In genomic region chr7:65357538-65357937, GRCm38 (mm10) we compare ENCODE assay signal across 8 mouse cellular contexts.
DNase-seq lines count a peak whose midpoint lies in the region; ATAC-seq lines count a peak whose summit lies in the region.

No protein-coding gene starts in this region.

- intact Hi-C loops in left cerebral cortex, postnatal 25 days (cut with DNase I) = no loop called here

- peak overlapping the region; percentile 48 for H3K27ac ChIP-seq in forebrain, embryonic 13.5 days
- no peak overlapping the region for H3K27ac ChIP-seq in forebrain, embryonic 11.5 days (ENCODE audit: low read depth, low read length)
- no peak overlapping the region; the same call in 1 of the 2 replicates for H3K27ac ChIP-seq in embryonic facial prominence, embryonic 14.5 days (replicated peaks; ENCODE audit: low read depth, low read length)
- H3K27ac ChIP-seq in stomach, embryonic 14.5 days (ENCODE audit: low read length) = no peak overlapping the region; the same call in 1 of the 2 replicates

- H3K4me1 ChIP-seq in forebrain, embryonic 13.5 days = peaks cover 32% of the 10 kb centered on the region
- no peaks in the 10 kb centered on the region; the same call in 1 of the 2 replicates for H3K4me1 ChIP-seq in forebrain, embryonic 11.5 days (replicated peaks; ENCODE audit: control insufficient read depth, insufficient read depth, low read length)
- peaks cover 17% of the 10 kb centered on the region for H3K4me1 ChIP-seq in embryonic facial prominence, embryonic 14.5 days (ENCODE audit: control insufficient read depth, insufficient read depth, low read length)
- peaks cover 37% of the 10 kb centered on the region for H3K4me1 ChIP-seq in stomach, embryonic 14.5 days (ENCODE audit: control insufficient read depth, insufficient read depth, low read length)

- DNase-seq in forebrain, embryonic 11.5 days (ENCODE audit: low spot score) = no peak
- peak; percentile 48 for DNase-seq in 3T3-L1 (ENCODE audit: low read depth, low spot score)
- DNase-seq in embryonic facial prominence, embryonic 14.5 days (ENCODE audit: low spot score) = peak; percentile 76
- peak; percentile 20 to 22 for DNase-seq in kidney, adult 8-10 months
- peak; percentile 57 to 83 for DNase-seq in left cerebral cortex, postnatal 25 days (ENCODE audit: low spot score in 2 of 2)
- no peak for DNase-seq in embryo, embryonic 11 days

- H3K9ac ChIP-seq in forebrain, embryonic 13.5 days = no peak overlapping the region
- H3K9ac ChIP-seq in forebrain, embryonic 11.5 days (ENCODE audit: low read length) = no peak overlapping the region
- no peak overlapping the region for H3K9ac ChIP-seq in embryonic facial prominence, embryonic 14.5 days (ENCODE audit: low read depth, low read length)
- H3K9ac ChIP-seq in stomach, embryonic 14.5 days (replicated peaks; ENCODE audit: low read depth, low read length) = no peak overlapping the region

- no peaks in the 10 kb centered on the region for H3K27me3 ChIP-seq in forebrain, embryonic 13.5 days
- no peaks in the 10 kb centered on the region for H3K27me3 ChIP-seq in forebrain, embryonic 11.5 days (ENCODE audit: control insufficient read depth, insufficient read depth, low read length)
- H3K27me3 ChIP-seq in embryonic facial prominence, embryonic 14.5 days (replicated peaks; ENCODE audit: control insufficient read depth, insufficient read depth, low read length) = no peaks in the 10 kb centered on the region
- no peaks in the 10 kb centered on the region for H3K27me3 ChIP-seq in stomach, embryonic 14.5 days (ENCODE audit: control insufficient read depth, insufficient read depth, low read length)

- H3K4me3 ChIP-seq in forebrain, embryonic 13.5 days = no peak overlapping the region
- no peak overlapping the region for H3K4me3 ChIP-seq in forebrain, embryonic 11.5 days (ENCODE audit: low read depth, low read length)
- H3K4me3 ChIP-seq in embryonic facial prominence, embryonic 14.5 days (ENCODE audit: low read depth, low read length) = no peak overlapping the region
- no peak overlapping the region for H3K4me3 ChIP-seq in stomach, embryonic 14.5 days (ENCODE audit: low read depth, low read length)

- 15% methylated on average over 1 of the region's 1 CpGs for WGBS in forebrain, embryonic 13.5 days
- 67% methylated on average over 1 of the region's 1 CpGs for WGBS in forebrain, embryonic 11.5 days
- 21% methylated on average over 1 of the region's 1 CpGs for whole genome bisulfite sequencing in embryonic facial prominence, embryonic 14.5 days
- WGBS in stomach, embryonic 14.5 days = 5% methylated on average over 1 of the region's 1 CpGs

- no peaks in the 10 kb centered on the region for H3K9me3 ChIP-seq in forebrain, embryonic 13.5 days (replicated peaks)
- H3K9me3 ChIP-seq in forebrain, embryonic 11.5 days (ENCODE audit: control insufficient read depth, low read length) = no peaks in the 10 kb centered on the region
- H3K9me3 ChIP-seq in embryonic facial prominence, embryonic 14.5 days (ENCODE audit: control insufficient read depth, low read length) = no peaks in the 10 kb centered on the region
- no peaks in the 10 kb centered on the region for H3K9me3 ChIP-seq in stomach, embryonic 14.5 days (ENCODE audit: control insufficient read depth, low read depth, low read length)

- H3K4me2 ChIP-seq in forebrain, embryonic 13.5 days = no peak overlapping the region
- H3K4me2 ChIP-seq in forebrain, embryonic 11.5 days (ENCODE audit: low read depth, low read length, severe bottlenecking) = no peak overlapping the region
- no peak overlapping the region for H3K4me2 ChIP-seq in embryonic facial prominence, embryonic 14.5 days (ENCODE audit: low read depth, low read length)
- no peak overlapping the region for H3K4me2 ChIP-seq in stomach, embryonic 14.5 days (replicated peaks; ENCODE audit: low read depth, low read length)

- no peaks in the 10 kb centered on the region for H3K36me3 ChIP-seq in forebrain, embryonic 13.5 days (ENCODE audit: poor library complexity, severe bottlenecking)
- no peaks in the 10 kb centered on the region for H3K36me3 ChIP-seq in forebrain, embryonic 11.5 days (ENCODE audit: control insufficient read depth, insufficient read depth, low read length)
- no peaks in the 10 kb centered on the region for H3K36me3 ChIP-seq in embryonic facial prominence, embryonic 14.5 days (ENCODE audit: control insufficient read depth, insufficient read depth, low read length)
- no peaks in the 10 kb centered on the region for H3K36me3 ChIP-seq in stomach, embryonic 14.5 days (ENCODE audit: control insufficient read depth, insufficient read depth, low read length)

- ATAC-seq in forebrain, embryonic 13.5 days = peak; percentile 63
- ATAC-seq in forebrain, embryonic 11.5 days (replicated peaks; ENCODE audit: low FRiP score) = no peak
- no peak for ATAC-seq in embryonic facial prominence, embryonic 14.5 days (ENCODE audit: low read depth)
- peak; percentile 46; the same call in 1 of the 2 replicates for ATAC-seq in stomach, embryonic 14.5 days (ENCODE audit: insufficient number of reproducible peaks, insufficient read depth, low FRiP score, low read depth)

Comparison
In these comparisons a context has a peak if more than half of its experiments do, and no peak if none do; other contexts are left out.
1. ATAC-seq: peak in forebrain, embryonic 13.5 days (single experiment) and stomach, embryonic 14.5 days (single experiment); none in forebrain, embryonic 11.5 days (single experiment) and embryonic facial prominence, embryonic 14.5 days (single experiment).
2. DNase-seq: peak in 3T3-L1 (single experiment), embryonic facial prominence, embryonic 14.5 days (single experiment), kidney, adult 8-10 months (2 of 2) and left cerebral cortex, postnatal 25 days (2 of 2); none in forebrain, embryonic 11.5 days (single experiment) and embryo, embryonic 11 days (single experiment).